Mouse (Mus musculus): ENCODE measurements around the gene Nktr.

DNA sequence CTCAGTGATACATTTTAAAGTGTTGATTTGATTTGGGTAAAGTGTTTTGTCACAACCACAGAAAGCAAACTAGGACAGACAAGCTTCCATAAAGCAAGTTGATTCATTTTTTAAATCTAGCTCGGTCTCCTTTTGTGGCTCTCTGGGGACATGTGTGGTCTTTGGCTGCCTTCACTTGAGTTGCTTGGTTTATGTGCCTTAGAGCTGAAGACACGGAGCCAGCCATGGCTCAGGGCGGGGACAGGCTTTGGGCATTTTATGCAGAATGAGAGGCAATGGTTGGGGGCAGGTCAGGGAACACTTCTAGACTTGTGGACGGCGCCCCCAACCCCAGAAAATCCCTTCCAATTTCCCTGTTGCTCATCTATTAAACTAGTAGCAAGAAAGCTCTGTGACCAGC is 45.3 kb upstream of the Nktr start:
- TF ChIP-seq CTCF (IDR thresholded peaks at IDR 0.05; ENCODE audit: control insufficient read depth, insufficient read depth, insufficient read length) (no peak), MYOD1 (IDR thresholded peaks at IDR 0.05; ENCODE audit: control insufficient read depth, insufficient read length, low read depth) (no peak), FOSL1 (IDR thresholded peaks at IDR 0.05; ENCODE audit: insufficient read depth, low read length, poor library complexity, severe bottlenecking) (no peak)
